Mouse (Mus musculus) frontal cortex, postnatal 36 days (tissue): ENCODE data around the gene Dcst2.
A peak's percentile ranks its signal among the peaks of the same experiment; 100 is the strongest.

Source experiments
- DNase-seq, 2 experiments: peaks; one replicate each; pipeline ENCODE4 v3.0.0; 2022; ENCODE audit warnings: low spot score in 2 of 2

Dcst2 gene

DNA sequence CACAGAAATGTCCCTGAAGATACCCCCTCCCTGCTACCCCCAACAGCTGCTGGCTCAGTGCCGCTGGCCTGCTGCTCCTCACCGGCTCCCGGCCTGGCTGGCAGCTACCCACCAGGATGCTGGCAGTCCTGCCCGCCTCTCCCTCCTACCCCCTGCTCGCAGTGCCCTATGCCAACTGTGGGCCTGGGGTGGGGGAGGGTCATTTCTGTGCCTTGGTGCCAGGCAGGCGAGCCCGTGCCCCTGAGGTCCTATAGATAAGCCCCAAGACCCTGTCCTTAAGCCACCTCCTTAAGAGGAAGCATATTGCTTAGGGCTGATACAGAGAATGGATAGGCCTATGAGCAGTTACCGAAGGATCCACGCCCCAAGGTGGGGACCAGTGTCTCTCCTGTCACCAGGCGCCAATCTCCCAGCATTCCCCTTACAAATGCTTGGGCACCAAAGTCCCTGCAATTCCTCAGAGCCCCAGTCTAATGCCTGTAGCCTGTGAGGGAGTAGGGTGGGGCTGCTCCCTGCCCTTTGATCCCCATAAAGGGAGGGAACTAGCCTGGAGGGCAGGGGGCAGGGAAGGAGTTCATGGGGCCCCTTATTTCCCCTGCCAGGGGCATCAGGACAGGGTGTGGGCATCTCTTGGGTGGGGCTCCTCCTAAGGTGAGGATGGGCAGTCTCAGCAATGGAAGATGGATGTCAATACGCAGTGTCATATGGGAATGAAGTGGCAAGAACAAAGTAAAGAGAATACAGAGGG is 26.5 kb downstream of the Dcst2 start:
- no peak for DNase-seq

DNA sequence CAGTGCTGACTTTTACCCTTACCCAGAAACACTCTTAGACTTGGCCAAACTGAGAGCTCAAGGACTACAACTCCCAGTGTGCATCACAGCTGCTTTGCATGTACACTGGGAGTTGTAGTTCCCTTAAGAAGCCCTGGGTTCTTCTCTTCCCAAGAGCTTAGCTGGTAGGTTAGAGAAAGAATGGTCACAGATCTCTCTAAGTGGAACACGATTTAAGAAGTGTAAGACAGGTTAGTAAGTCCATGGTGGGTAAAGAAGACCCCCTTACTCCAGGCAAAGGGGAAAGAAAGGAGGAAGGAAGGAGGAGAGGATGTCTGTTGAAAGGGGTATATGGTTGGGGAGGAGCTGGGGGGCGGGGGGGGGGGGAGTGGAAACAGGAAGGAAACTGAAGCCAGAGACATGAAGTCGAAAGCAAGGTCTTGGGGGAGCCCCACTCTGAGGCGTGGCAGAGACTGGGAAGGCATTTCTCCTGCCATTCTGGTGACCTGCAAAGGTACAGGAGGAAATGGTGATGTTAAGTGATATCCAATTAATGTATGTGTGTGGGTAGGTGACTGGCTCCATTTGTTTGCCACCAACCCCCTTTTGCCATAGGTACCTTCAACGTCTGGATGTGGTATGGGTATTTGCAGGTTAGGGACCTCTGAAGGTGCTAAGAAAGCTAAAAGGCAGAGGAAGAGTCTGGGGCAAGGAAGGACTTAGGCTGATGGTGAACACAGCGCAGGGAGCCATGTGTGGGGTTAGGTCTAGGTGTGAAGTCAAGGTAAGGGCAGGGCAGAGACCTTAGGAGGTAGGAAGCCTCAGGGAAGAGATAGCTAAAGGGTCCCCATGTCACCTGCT is 27.3 kb downstream of the Dcst2 start:
- peak in 1 of 2 experiments; percentile 51 for DNase-seq

DNA sequence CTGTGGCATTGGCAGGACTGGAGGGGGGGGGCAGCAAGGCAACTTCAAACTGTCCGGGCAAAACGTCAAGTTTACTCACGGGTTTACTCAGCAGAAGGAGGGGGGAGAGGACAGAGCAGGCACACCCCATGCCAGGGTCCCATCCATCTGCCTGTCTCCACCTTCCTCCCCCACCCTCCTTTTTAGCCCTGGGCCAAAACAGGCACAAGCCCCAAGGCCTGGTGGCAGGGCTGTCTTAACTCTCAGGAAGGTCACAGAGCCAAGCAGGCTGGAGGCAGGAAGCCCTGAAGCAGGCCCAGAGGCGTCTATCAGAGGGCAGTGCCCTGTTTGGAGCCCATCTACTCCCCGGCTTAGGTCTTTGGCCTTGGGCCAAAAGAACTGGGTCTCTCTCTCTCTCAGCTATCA is 28.3 kb downstream of the Dcst2 start:
- DNase-seq, result no peak

DNA sequence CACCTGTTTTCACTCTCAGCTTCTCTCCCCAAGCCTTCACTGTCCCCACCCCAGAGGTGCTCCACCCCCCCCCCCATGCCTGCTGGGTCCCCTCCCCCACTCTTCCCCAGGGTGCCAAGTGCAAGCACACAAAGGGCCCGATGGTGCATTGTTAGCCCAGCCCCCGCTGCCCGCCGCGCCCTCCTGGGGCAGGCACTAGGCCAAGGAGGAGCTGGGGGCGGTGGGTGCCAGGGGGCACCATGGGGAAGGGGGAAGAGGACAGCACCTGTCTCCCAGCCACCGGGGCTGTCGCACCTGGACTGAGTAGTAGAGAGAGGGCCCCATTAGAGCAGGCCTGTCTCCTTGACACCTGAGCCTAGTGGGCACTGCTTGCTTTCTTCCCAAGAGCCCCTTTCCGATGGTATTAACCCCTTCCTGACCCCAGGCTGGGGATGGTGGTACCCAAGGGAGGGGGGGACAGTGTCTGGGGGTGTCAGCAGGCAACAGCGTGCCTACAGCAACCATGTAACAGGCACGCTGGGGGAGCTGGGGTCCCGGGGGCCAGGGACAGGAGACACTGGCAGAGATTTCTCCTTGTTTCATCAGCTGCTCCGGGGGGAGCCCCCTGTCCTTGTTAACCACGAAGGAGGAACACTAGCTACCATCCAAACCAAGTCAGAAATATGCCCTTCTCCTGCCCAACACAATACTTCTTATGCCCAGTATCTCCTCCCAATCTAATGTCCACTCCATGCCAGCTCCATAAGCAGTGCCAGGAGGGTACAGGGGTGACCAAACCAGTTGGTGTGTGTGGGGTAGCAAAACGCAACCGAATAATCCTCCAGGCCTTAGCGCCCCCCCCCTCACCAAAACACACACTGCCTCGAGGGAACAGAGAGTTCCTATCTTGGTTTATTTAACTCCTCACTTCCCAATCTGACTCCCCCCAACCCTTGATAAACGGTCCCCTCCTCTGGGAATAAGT is 29.2 kb downstream of the Dcst2 start:
- DNase-seq, result no peak

DNA sequence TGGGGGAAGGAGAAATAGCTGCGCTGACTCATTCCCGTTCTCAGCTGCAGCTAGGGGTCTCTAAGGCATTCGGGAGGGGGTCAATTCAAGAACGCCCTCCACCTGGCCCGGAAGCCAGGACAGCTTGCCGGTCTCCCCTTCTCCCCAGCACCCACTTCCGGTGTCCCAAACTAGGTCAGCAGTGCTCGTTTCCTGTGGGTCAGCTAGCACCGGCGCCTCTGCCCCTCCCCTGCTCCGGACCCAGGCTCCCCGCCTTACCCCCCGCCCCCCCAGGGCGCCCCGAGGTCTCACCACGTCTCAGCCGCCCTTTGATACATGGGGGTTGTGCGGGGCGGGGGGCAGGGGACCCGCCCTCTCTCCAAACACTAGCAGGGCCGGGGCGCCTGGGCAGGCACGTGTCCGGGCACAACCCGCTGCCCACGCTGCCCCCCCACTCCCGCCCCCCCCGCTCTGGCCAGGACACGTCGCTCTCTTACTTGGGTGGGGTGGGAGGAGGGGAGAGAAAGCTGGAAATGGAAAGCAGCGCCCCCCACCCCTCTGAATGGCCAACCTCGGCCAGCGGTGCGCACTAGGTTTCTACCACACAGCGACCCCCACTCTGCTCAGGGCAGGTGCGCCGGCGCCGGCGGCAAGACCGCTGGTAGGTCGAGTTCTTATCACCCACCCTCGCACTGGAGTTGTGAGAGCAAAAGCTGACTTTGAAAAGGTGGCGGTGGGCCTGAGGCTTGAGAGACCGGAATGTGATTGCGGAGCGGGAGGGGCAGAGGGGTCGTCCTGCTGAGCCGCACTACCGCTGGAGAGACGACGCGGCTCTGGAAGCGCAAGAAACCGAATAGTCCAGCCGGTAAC is 30.1 kb downstream of the Dcst2 start:
- DNase-seq, result no peak

DNA sequence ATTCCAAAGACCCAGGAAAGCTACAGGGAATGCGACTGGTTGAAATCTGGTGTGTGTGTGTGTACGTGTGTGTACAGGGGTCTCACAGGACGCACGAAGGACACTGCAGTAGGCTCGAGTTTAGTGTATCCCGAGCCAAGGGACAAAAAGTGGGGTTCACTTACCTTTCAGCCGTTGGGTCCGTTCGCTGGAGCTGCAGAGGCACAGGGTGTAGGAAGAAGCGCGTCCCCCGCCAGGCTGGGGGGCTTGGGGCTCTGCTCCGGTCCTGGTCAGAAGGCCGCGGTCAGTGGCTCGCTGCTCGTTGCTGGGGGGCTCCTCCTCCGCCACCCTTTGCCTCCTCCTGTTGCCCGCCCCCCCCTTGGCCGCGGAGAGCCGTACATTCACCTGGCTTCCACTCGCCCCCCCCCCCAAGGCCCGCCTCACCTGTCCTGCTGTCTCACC is 31.1 kb downstream of the Dcst2 start:
- DNase-seq, result no peak

DNA sequence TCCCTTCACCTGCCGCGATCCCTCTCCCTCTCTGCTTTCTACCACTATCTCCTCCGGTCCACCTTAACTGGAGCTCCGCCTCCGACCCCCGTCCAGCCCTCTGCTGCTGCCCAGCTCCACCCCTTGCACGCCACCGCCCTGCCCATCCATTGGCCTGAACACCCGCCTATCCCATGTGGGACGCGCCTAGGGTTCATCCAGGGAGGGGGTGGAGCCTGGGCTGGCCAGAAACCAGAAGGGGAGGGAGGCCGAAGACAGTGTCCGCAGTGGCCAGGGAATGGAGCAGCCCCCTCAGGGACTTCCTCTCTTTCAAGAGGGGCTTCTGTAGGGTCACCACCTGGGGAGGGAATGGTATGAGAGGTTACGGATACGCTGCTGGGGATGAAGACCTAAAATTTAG is 31.8 kb downstream of the Dcst2 start:
- peak; percentile 94 to 95 for DNase-seq

DNA sequence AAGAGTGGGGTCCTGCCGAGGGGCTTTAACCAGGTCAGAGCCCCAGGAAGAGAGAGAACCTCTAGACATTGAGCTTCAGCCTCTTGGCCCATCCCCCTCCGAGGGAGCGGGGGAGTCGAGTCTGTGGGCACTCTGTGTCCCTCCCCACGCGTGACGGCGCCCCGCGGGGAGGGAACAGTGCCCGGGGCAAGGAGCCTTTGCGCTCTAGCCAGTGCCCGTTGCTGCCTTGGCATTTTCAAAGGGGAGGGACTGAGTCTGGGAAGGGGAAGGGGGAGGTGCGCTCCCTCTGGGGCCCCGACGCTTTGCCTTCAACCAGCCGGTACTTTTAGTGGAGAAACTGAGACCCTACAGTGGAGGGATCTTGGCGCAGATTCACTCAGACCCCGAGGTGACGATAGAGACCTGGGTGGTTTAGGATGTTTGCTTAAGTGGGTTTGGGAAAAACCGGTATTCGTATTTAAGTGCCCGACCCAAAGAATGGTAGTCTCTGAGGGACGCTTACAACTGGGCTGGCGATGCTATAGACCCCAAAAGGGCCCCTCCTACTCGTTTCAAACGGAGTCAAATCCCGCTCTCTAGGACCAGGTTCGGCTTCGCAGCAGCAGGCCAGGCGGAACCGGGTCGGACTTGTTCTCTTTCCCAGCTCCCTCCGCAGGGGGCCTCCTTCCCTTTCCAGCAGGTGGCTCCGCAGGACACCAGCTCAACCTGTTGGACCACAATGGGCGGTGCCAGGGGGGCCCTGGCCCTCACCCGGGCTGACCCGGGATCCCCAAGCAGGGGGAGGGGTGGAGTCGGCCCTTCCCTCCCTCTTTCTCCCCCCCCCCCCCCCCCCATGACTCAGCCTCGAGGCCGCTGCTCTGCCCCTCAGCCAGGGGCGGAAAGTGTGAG is 32.5 kb downstream of the Dcst2 start, which contains the start of gene Zbtb7b:
Gene Zbtb7b, minus strand, starts transcription at position 771 of the 888 bp plus-strand sequence.
- DNase-seq, result peak; percentile 55 to 63

DNA sequence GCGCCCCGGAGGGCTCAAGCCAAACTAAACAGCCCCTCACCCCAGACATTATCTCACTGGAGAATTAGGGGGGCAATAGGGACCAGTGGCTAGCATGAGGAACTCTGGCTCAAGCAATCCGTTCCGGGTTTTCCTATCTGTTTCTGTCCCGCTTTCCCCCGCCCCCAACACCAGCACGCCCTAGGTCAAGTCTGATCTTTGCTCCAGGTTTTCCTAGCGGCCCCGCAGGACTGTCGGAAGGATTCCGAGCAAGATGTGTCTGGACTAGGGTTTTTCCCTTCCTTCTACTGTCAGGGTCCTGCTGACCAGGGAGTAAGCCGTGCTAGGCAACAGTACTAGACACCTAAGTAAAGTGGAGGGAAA is 33.1 kb downstream of the Dcst2 start:
- DNase-seq, result peak in 1 of 2 experiments; percentile 63

DNA sequence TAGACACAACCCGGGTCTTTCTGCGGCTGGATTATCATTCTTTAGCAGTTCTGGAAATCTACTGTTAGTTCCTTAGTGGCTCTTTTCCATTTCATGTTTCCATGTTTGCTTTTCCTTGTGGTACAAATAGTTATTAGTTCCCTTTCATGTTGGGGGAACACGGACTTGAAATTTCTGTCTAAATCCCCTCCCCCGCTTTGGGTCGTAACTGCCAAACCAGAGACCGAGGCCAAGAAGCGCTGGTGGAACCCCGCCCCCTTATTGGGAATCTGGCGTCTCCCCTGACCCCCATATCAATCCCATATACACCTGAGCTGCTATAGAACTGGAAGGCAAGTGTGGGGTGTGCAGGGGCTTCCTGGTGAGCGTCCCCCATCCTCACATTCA is 33.6 kb downstream of the Dcst2 start:
- DNase-seq, result no peak

DNA sequence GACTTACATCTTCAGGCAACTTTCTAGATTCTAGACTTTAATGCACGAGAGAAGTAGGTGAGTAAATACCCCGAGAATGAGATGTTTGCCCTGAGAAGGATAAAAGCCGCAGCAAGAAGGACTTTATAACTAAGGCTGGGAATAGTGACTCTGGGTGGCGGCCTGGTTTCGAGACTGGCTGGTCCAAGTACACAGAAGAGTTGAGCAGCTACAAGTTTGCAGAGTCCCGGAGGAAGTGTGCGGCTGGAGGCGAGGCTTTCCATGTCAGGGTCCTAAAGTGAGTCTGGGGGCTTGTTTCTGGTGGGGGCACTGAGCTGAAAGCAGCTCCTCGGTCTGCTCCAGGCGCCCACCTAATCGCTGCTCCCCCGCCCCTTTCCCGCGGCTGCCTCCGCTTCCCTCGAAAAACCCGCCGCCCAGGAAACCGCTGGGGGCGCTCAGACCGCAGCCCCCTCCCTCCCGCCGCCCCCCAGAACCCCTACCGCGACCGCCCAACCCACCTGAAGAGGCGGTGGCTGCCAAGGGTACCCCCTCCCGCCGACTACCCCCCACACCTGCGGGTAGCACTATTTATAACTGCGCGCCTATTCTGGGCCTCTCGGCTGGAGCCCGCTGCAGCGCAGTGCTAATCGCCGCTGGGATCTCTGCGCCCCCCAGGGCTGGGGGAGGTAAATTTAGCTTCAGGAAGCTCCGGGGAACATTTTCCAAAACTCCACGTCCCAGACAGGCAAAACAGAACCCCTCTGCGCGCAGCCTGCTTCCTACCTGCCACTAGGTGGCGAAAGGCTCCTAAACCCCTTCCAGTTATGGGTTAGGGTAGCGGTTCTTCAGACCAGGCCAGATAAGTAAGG is 34.3 kb downstream of the Dcst2 start:
- DNase-seq, result peak in 1 of 2 experiments; percentile 61

DNA sequence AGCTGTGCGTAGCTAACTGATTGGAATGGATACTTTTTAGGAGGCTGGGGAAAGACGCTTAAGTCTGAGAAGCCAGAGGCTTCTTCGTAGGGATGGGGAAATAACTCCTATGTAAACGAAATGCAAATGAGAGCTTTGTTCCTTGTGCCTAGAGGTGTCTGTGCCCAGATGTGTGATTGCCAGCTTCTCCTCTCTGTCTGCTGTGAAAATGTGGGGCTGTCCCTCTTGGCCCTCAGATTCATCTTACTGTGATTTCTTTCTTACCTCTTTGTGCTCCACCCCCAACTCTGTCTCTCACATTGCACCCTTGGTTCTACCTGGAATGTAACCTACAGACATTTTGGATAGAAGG is 34.9 kb downstream of the Dcst2 start:
- DNase-seq, result no peak

DNA sequence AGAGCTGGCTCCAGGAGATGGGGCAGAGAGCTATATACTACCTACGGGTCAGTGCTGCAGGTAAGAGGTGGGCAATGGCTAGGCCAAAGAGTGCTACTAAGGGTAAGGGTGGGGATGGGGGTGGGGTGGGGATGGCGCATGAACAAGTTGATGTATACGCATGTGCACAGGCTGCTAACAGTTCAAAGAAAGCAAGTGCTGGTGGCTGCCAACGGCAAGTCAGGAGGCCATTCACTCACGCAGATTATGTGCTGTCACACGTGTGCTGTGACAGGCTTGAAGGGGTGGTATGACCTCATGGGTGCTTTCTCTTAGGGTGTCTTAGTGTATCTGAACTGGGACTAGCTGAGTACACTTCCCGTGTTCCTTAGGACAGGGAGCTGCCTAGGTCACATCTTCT is 39.6 kb downstream of the Dcst2 start:
- DNase-seq, result no peak

DNA sequence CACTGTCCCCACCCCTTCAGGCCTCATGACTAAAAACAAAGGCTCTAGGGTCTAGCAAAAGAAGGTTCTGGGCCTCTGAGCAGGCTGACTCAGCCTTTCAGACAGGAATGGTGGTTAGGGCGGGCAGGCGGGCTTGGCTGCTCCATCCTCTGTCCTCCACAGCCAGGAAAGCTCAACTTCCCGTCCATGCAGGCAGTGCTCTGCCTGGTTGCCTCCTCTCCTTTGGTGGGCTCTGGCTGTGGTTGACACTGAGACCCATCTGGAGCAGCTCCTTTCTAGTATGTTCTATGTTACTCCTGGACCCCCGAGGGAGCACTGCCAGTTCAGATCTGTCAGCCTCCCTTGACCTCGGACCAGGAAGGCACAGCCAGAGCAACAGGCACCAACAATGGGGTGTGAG is 40.9 kb downstream of the Dcst2 start, which contains the start of gene Lenep:
Gene Lenep, minus strand, starts transcription at position 101 of the 400 bp plus-strand sequence.
- no peak for DNase-seq

DNA sequence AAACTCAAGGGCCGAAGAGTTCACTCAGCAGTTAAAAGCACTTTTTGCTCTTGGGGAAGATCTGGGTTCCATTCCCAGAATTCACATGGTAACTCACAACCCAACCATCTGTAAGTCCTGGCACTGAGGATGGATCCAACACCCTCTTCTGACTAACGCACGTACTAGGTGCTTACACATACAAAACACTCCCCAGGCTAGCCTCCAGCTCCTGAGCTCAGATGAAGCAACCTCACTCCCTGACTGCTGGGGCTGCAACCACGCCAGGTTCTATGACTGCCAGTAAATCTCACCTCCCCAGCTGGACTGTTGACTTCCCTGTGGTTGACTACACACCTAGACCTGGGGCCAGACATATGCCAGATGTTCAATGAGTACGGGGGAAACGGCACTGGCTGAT is 45.1 kb downstream of the Dcst2 start:
- no peak for DNase-seq

DNA sequence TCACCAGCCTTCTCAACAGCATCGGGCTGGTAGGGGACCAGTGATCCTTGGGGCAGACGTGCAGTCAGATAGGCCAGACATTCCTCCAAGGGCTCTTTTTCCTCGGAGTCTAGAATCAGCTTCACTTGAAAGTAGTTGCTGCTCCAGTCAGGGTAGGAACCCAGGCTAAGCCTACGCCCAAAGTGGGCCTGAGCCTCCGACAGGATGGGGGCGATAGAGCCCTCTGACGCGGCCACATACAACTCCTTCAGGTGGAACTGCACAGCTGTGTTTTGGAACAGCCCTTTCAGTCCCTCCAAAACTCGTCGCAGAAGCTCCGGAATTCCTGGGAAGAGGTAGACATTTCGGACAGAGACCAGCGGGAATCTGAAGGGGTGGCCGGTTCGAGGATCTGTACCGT is 46.7 kb downstream of the Dcst2 start:
- no peak for DNase-seq

DNA sequence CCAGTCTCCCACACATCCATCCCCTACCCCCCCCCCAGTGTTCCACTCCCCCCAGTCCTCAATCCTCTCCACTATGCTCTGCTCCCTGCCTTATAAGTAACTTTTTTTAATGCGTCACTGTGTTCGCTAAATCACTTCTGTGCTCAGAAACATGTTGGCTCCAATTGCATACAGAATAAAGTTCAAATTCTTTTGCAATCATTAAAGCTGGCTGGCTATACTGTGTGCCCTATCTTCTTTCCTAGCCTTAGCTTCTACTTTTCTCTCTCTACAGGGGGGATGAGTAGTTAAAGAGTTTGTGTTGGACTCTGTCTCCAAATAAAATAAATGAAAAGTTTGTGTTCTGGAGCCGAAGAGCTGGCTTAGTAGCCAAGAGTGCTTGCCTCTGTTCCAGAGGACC is 47.9 kb downstream of the Dcst2 start:
- no peak for DNase-seq

DNA sequence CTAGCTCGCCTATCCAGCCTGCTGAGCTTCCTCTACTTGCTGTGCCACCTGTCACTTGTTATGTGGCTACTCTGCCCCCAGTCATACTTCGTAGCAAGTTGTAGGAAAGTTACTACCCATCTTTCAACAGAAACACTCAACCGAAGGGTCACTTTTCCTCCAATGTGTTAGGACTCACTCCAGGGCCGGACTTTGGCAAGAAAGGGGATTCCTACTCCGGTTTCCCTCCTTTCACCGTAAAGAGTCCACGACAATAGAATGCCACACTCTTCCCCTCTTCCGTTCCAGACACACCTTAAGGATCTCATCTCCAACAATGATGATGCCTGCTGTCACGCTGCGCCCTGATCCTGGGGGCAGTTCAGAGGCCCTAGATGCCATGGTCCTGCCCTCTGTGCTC is 49.1 kb downstream of the Dcst2 start:
- DNase-seq, result no peak
